Mouse (Mus musculus) gastrocnemius, adult 8-10 months (tissue): ENCODE results near the gene Itih3. TPM values are rescaled to one million over a fixed set of nuclear protein-coding genes. Genes with fewer than 3 reads are reported as not detected.

Experiments used
- DNase-seq, 2 experiments: peaks; one replicate each; pipeline ENCODE4 v3.0.0; 2022; ENCODE audit warnings: low spot score in 2 of 2
- total RNA-seq, 4 experiments: library from RNA; stranded (reverse); gene quantifications; 2 replicates each; pipeline ENCODE4 v1.2.4; 2022

Gene Itih3
- under 1 TPM in 3 of 4 experiments, not detected in 1; 0.15 to 0.51 (median 0.40) TPM for total RNA-seq

GRCm38 (mm10) chr14:30923375-30924105, at the start of gene Itih3:
Itih3 (minus strand) TSS chr14:30923760.
- DNase-seq = no peak

- no peak for DNase-seq
These were observed 36.8 kb upstream of the Itih3 start for GRCm38 (mm10) chr14:30960366-30960765.

DNA sequence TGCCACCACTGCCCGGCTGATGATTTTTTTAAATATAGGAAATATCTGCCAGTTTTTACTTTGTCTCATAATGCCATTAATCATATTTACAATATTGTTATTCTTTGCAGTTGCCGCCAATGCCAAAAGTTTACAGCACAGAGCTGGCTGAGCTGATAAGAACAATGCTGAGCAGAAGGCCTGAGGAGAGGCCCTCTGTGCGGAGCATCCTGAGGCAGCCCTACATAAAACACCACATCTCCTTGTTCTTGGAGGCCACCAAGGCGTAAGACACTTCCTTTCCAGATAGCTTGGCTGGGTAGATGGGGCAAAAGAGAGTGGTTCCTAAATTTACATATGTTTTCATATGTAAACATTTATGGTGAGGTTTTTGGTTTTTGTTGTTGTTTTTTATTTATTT, 35.5 kb upstream of the Itih3 start:
- no peak for DNase-seq

- DNase-seq = no peak
These were observed 35.0 kb upstream of the Itih3 start for GRCm38 (mm10) chr14:30958517-30958916.

DNA sequence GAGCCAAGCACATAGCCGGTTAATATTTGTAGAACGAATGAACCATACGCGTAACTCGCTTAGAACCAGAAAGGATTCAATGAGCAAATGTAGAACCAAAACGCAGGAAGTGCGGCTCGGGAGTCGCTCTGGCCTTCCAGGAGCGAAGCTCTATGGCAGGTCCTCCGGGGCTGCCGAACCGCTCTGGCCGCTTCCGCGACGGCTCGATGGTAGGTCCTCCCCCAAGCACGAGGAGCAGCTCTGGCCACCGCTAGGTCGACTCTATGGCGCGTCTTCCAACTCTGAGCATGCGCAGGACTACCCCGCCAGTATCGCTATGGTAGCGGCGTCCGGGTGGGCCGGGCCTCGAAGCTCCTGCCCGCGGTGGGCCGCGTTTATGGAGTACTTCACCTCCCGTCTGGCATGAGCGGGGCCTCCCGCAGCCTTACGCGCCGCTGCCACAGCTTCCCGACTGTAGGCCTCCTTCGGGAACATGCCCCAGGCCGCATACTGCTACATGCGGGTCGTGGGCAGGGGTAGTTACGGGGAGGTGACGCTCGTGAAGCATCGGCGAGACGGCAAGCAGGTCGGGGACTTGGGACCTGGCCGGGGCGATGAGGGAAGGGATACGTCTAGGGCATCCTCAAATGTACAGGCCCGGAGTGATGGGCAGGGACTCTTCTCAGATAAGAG, 27.7 kb upstream of the Itih3 start, which contains the start of gene Nek4:
Gene Nek4, plus strand, starts transcription at position 224 of the 672 bp plus-strand sequence.
- peak; percentile 90 to 95 for DNase-seq

DNA sequence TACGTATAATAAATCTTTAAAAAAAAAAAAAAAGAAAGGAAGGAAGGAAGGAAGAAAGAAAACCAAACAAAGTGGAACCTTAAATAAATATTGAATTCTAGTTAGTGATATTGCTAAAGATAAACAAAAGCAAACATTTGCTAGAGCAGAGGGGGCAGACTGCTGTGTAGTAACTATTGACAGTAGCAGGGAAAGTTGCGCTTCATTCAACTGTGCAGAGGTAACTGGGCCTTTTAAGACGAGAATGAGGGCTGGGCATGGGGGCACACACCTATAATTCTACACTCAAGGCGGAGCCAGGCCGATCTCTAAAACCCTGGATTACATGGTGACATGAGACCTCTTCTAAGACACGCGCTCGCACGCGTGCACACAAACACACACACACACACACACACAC, 26.4 kb upstream of the Itih3 start:
- no peak for DNase-seq

DNA sequence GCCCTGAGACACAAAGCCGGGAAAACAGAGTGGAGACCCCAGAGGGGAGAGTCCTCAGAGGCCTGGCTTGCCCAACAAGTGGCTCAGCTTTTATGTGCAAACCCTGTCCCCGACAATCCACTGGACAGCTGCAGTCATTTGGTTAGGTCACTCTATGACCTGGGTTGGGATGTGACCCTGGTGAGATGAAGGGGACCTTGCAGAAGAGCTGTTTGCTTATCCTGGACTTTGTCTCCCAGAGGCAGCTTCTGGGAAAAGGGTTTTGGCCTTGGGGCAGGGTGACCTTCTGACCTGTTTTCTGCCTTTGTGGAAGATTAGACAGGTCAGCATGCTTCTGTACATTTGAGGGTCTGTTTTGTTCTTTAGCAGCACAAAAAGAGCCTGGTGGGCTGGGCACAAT, 21.2 kb upstream of the Itih3 start:
- DNase-seq = no peak

GRCm38 (mm10) chr14:30943860-30944674, 20.5 kb upstream of the Itih3 start:
- peak; percentile 37 to 44 for DNase-seq

- no peak for DNase-seq
These were observed 19.5 kb upstream of the Itih3 start, which contains the start of gene Itih1 for GRCm38 (mm10) chr14:30943038-30943437. Itih1 (minus strand) TSS chr14:30943289.

GRCm38 (mm10) chr14:30942254-30942653, 18.7 kb upstream of the Itih3 start:
- DNase-seq = no peak

GRCm38 (mm10) chr14:30933351-30933750, 9.8 kb upstream of the Itih3 start:
- DNase-seq = no peak

DNA sequence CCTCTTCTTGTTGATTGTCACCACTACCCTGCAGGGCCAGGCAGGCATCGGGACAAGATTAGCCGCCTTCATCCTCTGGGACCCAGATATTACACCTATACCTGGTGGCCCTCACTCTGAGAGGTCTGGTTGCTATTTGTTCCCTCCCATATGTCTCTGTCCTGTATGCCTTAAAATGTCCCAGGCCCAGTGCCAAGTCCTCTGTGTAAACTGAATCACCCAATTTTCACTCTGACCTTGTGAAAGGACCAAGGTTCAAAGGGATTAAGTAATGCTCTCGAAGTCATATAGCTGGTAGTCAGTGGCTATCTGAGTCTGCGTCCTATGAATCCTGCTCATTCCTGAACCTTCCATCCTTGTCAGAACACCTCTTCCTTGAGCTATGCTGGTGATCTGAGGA, 6.8 kb upstream of the Itih3 start:
- no peak for DNase-seq

- no peak for DNase-seq
These were observed 1.9 kb upstream of the Itih3 start for GRCm38 (mm10) chr14:30925492-30925891.

DNA sequence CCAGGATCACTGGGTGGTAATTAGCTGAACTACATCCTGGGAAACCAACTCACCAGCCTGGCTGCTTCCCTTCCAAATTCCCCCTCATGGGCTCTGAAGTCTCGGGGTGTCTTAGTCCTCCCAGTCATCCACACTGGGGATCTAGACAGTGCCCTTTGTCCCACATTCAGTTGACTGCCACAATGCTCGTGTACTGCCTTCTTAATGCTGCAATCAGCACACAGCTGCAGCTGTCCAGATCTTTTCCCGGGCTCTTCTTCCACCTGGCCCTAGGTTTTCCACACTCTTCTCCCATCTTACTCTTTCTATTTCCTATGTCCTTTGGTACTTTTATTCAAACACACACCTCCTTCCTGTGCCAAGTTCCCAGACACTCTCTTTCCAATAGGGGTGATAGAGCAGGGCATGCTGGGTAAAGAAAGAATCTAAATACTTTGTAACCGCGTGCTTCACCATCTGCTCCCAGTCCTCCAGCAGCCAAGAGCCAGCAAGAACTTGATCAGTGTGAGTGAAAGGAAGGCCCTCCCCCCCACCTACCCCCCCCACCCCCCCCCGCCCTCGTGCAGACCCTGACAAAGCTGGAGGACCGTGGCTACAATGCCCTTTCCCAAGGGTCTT, 1.4 kb downstream of the Itih3 start:
- DNase-seq = no peak

- DNase-seq = no peak
These were observed 7.0 kb downstream of the Itih3 start for GRCm38 (mm10) chr14:30916516-30916915.

GRCm38 (mm10) chr14:30913404-30913803, 10.2 kb downstream of the Itih3 start:
- DNase-seq = no peak

DNA sequence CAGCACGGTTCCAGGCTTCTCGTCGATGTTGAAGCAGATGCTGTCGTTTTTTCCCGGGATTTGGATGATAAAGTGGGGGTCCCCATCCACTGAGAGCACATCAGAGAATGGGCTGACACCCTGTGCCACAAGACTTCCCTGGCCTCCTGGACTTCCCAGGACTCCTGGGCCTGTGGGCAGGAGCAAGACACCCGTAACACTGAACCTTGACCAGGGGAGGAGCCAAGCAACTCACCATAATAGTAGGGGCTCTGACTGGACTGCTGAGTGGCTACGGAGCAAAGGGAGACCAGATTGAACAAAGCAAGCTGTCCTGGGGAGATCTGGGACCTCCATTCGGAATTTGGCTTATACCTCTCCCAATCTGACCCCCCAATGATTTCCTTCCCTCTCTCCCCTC, 10.9 kb downstream of the Itih3 start:
- no peak for DNase-seq

DNA sequence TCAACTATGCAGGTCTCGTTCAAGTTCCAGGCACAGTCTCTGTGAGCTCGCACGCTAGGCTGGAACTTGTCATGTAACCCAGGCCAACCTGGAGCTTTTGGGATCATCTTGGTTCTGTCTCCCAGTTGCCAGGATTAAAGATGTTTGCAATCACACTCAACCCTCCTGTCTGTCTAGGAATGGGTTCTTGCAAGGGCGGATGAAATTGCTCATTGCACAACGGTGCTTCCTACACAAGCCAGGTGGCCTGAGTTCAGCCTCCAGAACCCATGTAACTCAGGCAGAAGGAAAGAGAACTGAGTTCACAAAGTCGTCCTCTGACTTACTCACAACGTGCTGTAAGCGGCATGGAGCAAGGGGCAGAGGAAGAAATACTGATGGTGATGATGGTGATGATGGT, 12.4 kb downstream of the Itih3 start:
- DNase-seq = no peak

- DNase-seq = no peak
These were observed 15.7 kb downstream of the Itih3 start for GRCm38 (mm10) chr14:30907814-30908265.

DNA sequence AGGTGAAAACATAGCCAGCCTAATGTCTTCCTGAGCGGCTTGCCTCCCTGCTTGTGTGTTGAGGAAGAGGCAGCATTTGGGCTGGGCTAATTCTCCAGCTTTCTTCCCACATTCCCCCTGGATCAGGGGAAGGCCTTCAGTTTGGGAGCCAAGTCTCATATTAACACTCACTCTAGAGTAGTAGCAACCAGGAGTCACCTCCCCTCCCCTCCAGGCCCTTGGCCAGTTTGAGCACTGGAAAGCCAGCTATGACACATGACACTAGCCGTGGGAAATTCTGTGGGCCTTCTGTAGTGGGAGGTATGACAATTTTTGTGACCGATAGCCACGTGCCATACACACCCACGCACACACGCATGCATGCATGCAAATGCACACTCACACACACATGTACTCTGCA, 17.6 kb downstream of the Itih3 start:
- no peak for DNase-seq

- DNase-seq = no peak
These were observed 19.3 kb downstream of the Itih3 start for GRCm38 (mm10) chr14:30904307-30904706.
